Mouse (Mus musculus) G1E (cell line): ENCODE results near the gene Rhob.

Source experiments
- CTCF ChIP-seq: IDR thresholded peaks from 2 replicates; pipeline ENCODE4 v1.5.1; 2012; ENCODE audit warnings: low read depth, low read length, inconsistent platforms, mixed read lengths
- GATA1 ChIP-seq: IDR thresholded peaks from 2 replicates; pipeline ENCODE4 v1.6.1; 2012; ENCODE audit warnings: borderline replicate concordance, low read length, inconsistent platforms, mixed read lengths
- POLR2AphosphoS5 ChIP-seq: IDR thresholded peaks from 2 replicates; pipeline ENCODE4 v1.6.1; 2012; ENCODE audit warnings: low read depth, low read length, inconsistent platforms; ENCODE audit not compliant: insufficient replicate concordance
- TAL1 ChIP-seq: conservative IDR thresholded peaks from 2 replicates; pipeline ENCODE4 v1.6.1; 2012; ENCODE audit warnings: low read depth, low read length, inconsistent platforms, mixed read lengths

DNA sequence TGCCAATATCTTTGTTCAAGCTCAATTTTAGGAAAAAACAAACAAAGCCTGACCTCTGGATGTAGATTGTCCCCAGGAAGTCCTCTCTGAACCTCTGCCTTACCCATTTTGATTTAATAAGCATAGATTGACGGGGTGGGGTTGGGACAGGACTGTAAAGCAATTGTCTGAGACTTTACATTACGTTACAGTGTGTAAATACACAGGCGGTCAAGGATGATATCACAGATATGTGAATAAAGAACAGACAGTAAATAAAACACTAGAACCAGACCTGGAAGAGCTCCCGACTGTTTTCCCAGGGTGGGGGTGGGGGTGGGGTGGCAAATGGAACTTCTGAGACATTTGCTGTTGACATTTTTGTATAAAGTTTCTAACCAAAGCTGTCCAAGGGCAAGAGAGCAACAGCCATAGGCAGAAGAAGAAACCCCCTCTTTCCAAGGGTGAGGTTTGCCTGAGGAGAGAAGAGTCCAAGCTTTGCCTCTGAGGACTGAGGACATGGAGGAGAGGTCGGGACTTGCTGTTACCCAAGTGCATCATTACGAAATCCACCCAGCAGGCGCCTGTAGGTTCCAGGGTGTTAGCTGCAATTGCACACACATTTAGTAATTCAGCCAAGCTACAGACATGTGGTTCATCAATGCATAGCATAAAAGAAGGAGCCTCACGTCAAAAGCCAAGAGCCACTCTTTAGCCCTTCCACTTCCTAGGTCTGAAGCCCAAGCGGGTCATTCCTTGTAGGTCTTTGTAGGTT, 7.3 kb upstream of the Rhob start:
- TF ChIP-seq CTCF (no peak), TAL1 (no peak), GATA1 (no peak), POLR2AphosphoS5 (no peak)
